Mouse (Mus musculus): ENCODE measurements at regions not wholly inside any gene's neighbourhood (a gene's known extent, or its start where the extent isn't known, plus 50 kb on each side); places are given as distances from the start of the nearest gene placed in this dataset.
A peak's percentile ranks its signal among the peaks of the same experiment; 100 is the strongest.

- TF ChIP-seq HCFC1 (IDR thresholded peaks at IDR 0.05; ENCODE audit: borderline replicate concordance, insufficient read depth, low read length): no peak
- Histone ChIP-seq H3K9me3 (ENCODE audit: control insufficient read depth, insufficient read depth, low read depth, low read length) (no peaks in the 10 kb centered on the region), H3K36me3 (ENCODE audit: control insufficient read depth, insufficient read depth, low read length, poor library complexity, severe bottlenecking) (no peaks in the 10 kb centered on the region), H3K4me3 (ENCODE audit: insufficient read depth in 1 of 2, low read depth in 1 of 2, low read length in 2 of 2, poor library complexity in 1 of 2, severe bottlenecking in 1 of 2) (no peak overlapping the region), H3K27ac (ENCODE audit: insufficient read depth, low read depth, low read length, poor library complexity, severe bottlenecking) (no peak overlapping the region), H3K4me1 (ENCODE audit: control insufficient read depth in 2 of 2, insufficient read depth in 2 of 2, low read length in 2 of 2, poor library complexity in 1 of 2) (peaks cover 3 to 25% of the 10 kb centered on the region in 2 experiments; a peak in 2 of 4 replicates), H3K9ac (ENCODE audit: insufficient read depth, low read depth, low read length, poor library complexity, severe bottlenecking) (no peak overlapping the region)
- no peak for DNase-seq (ENCODE audit: low read depth, low spot score)
- in situ Hi-C loops (cut with MboI; ENCODE audit: low sequenced_read_pairs in 2 of 2, unreplicated experiment in 2 of 2): loop anchor here (5.0 to 10.0 kb wide), 2 partner anchors 248 to 255 kb away; no protein-coding TSS in a partner anchor
Observed at GRCm38 (mm10) chr17:87569981-87570380, 65.8 kb upstream of the Epcam start.

DNA sequence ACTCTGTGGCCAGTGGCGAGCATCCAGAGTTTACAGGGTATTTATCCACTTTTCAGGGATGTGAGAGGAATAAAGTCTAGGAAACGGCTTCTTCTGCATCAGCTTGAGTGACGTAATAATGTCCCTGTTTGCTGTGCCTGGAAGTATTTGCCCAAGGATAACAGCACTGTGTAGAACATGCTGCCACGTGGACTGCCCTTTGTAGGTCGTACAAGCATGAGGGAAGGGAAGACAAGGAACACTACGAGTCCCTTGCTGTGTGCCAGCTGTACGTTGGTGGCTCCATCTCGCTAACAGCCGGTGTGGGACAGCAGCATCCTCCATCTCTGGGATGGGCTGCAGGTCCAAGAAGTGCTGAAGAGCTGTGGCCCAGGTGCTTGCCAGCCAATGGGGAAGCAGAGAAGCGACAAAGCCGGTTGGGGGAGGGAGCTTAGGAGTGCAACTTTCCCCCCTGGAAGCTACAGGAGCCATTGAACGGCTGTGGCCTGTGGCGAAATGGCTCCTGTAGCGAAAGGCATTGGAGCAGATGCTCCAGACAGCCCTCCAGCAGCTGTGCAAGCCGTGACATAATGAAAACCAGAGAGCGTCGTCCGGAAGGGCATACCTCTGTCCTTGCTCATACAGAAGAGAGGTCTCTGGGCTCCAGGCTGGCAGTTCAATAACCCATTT, 65.0 kb upstream of the Epcam start:
- H3K27ac ChIP-seq (ENCODE audit: insufficient read depth, low read depth, low read length, poor library complexity, severe bottlenecking): no peak overlapping the region

DNA sequence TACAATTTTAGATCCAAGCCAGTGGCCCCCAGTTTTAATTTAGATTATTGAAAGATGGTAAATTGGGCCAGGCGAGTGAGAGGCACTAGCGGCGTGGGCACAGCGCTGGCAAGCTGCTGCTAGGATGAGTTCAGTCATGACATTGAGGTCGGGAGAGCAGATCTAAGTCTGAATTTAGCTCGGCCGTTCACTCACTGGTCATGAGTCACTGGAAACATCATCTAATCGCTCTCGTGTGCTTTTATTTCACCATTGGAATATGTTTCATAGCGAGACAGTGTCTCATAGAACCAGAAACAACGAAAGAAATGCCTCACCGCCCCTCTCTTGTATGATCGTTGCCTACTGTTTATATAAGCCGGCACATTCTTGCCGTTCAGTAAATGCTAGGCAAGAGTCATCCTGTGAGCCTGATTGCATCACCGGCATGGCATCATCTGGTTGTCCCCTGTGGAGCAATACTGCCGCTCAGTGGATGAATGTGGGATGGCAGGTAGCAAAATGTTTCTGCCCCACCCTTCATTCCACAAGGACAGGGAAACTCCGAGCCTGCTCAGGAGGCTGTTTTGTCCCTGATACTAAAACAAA, 64.3 kb upstream of the Epcam start:
- Histone ChIP-seq H3K9ac (ENCODE audit: insufficient read depth, low read depth, low read length, poor library complexity, severe bottlenecking) (no peak overlapping the region), H3K4me1 (ENCODE audit: control insufficient read depth in 2 of 2, insufficient read depth in 2 of 2, low read length in 2 of 2, poor library complexity in 1 of 2) (peaks cover 3 to 25% of the 10 kb centered on the region in 2 experiments; a peak in 2 of 4 replicates), H3K4me3 (ENCODE audit: insufficient read depth in 1 of 2, low read depth in 1 of 2, low read length in 2 of 2, poor library complexity in 1 of 2, severe bottlenecking in 1 of 2) (peak overlapping the region in 1 of 2 experiments; percentile 9; a peak in 1 of 4 replicates), H3K9me3 (ENCODE audit: control insufficient read depth, insufficient read depth, low read depth, low read length) (no peaks in the 10 kb centered on the region), H3K27ac (ENCODE audit: insufficient read depth, low read depth, low read length, poor library complexity, severe bottlenecking) (no peak overlapping the region), H3K36me3 (ENCODE audit: control insufficient read depth, insufficient read depth, low read length, poor library complexity, severe bottlenecking) (no peaks in the 10 kb centered on the region)
- in situ Hi-C loops (cut with MboI; ENCODE audit: low sequenced_read_pairs in 2 of 2, unreplicated experiment in 2 of 2): no loop called here
- peak; percentile 88 for DNase-seq (ENCODE audit: low read depth, low spot score)
- TF ChIP-seq MAFK (IDR thresholded peaks at IDR 0.05; ENCODE audit: insufficient read depth, low read depth, low read length) (no peak), ZNF384 (IDR thresholded peaks at IDR 0.05; ENCODE audit: low read depth, low read length) (0 out of 2 replicates have a peak, but pooled peaks have one; percentile 14), ZC3H11A (IDR thresholded peaks at IDR 0.05; ENCODE audit: borderline replicate concordance, low read depth, low read length) (peak; percentile 100)

More for the DNA sequence above, 65.0 kb upstream of the Epcam start:
- in situ Hi-C loops (cut with MboI; ENCODE audit: low sequenced_read_pairs in 2 of 2, unreplicated experiment in 2 of 2): no loop called here
- Histone ChIP-seq H3K4me3 (ENCODE audit: insufficient read depth in 1 of 2, low read depth in 1 of 2, low read length in 2 of 2, poor library complexity in 1 of 2, severe bottlenecking in 1 of 2) (no peak overlapping the region), H3K4me1 (ENCODE audit: control insufficient read depth in 2 of 2, insufficient read depth in 2 of 2, low read length in 2 of 2, poor library complexity in 1 of 2) (peaks cover 3 to 25% of the 10 kb centered on the region in 2 experiments; a peak in 2 of 4 replicates), H3K9me3 (ENCODE audit: control insufficient read depth, insufficient read depth, low read depth, low read length) (no peaks in the 10 kb centered on the region), H3K9ac (ENCODE audit: insufficient read depth, low read depth, low read length, poor library complexity, severe bottlenecking) (no peak overlapping the region), H3K36me3 (ENCODE audit: control insufficient read depth, insufficient read depth, low read length, poor library complexity, severe bottlenecking) (no peaks in the 10 kb centered on the region)
- DNase-seq (ENCODE audit: low read depth, low spot score): no peak
- TF ChIP-seq CHD2 (IDR thresholded peaks at IDR 0.05; ENCODE audit: low read depth, low read length) (no peak), ZC3H11A (IDR thresholded peaks at IDR 0.05; ENCODE audit: borderline replicate concordance, low read depth, low read length) (no peak), ZNF384 (IDR thresholded peaks at IDR 0.05; ENCODE audit: low read depth, low read length) (no peak), HCFC1 (IDR thresholded peaks at IDR 0.05; ENCODE audit: borderline replicate concordance, insufficient read depth, low read length) (no peak), MAFK (IDR thresholded peaks at IDR 0.05; ENCODE audit: insufficient read depth, low read depth, low read length) (no peak)

DNA sequence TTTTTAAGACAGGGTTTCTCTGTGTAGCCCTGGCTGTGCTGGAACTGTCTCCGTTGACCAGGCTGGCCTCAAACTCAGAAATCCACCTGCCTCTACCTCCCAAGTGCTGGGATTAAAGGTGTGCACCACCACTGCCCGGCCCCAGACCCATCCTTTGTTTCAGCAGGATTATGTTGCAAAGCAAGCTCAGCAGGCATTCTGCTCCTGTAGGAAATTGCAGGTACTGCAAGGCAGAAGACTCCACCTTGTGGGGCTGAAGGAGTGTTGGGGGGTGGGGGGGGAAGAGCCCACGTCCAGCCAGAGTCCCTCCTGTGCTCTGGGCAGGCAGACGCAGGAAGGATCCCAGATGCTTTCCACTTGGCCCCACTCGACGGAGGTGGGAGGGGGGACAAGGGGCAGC, 52.2 kb upstream of the Epcam start:
- H3K27ac ChIP-seq (ENCODE audit: insufficient read depth, low read depth, low read length, poor library complexity, severe bottlenecking): no peak overlapping the region
- no peaks in the 10 kb centered on the region for H3K36me3 ChIP-seq (ENCODE audit: control insufficient read depth, insufficient read depth, low read length, poor library complexity, severe bottlenecking)
- no peaks in the 10 kb centered on the region for H3K9me3 ChIP-seq (ENCODE audit: control insufficient read depth, insufficient read depth, low read depth, low read length)
- in situ Hi-C loops (cut with MboI; ENCODE audit: low sequenced_read_pairs in 2 of 2, unreplicated experiment in 2 of 2): no loop called here
- DNase-seq (ENCODE audit: low read depth, low spot score): no peak
- no peaks in the 10 kb centered on the region for H3K4me1 ChIP-seq (ENCODE audit: control insufficient read depth in 2 of 2, insufficient read depth in 2 of 2, low read length in 2 of 2, poor library complexity in 1 of 2)
- TF ChIP-seq CHD2 (IDR thresholded peaks at IDR 0.05; ENCODE audit: low read depth, low read length) (no peak), ZNF384 (IDR thresholded peaks at IDR 0.05; ENCODE audit: low read depth, low read length) (no peak), MAFK (IDR thresholded peaks at IDR 0.05; ENCODE audit: insufficient read depth, low read depth, low read length) (no peak), ZC3H11A (IDR thresholded peaks at IDR 0.05; ENCODE audit: borderline replicate concordance, low read depth, low read length) (no peak), HCFC1 (IDR thresholded peaks at IDR 0.05; ENCODE audit: borderline replicate concordance, insufficient read depth, low read length) (no peak)
- no peak overlapping the region for H3K4me3 ChIP-seq (ENCODE audit: insufficient read depth in 1 of 2, low read depth in 1 of 2, low read length in 2 of 2, poor library complexity in 1 of 2, severe bottlenecking in 1 of 2)
- no peak overlapping the region for H3K9ac ChIP-seq (ENCODE audit: insufficient read depth, low read depth, low read length, poor library complexity, severe bottlenecking)

Data from ES-E14 (cell line).